Mouse (Mus musculus): ENCODE measurements around the gene Opalin. TPM values are rescaled to one million over a fixed set of nuclear protein-coding genes. Genes with fewer than 3 reads are reported as not detected.

Gene Opalin
- total RNA-seq, 2 experiments from 2014 or later = 3.8 to 6.9 TPM

DNA sequence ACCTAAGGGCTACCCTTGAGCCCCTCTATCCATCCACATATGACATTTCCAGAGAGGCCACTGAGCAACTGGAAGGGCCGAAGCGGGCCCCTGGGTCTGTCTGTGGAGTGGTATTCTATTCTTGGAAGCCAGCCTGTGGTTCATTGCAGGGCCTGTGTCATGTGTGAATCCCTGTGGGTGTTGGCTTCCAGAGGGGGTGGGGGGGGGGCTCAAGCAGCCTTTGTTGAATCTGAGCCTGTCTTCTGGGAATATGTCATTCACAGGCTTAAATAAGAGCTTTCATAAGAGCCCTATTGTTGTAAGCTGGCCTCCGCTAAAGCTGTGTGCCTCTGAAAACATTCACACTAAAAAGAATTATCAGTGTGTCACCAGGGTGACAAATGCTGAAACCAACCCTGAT is 4.7 kb upstream of the Opalin start:
- DNase-seq (ENCODE audit: low spot score in 2 of 2) = no peak

DNA sequence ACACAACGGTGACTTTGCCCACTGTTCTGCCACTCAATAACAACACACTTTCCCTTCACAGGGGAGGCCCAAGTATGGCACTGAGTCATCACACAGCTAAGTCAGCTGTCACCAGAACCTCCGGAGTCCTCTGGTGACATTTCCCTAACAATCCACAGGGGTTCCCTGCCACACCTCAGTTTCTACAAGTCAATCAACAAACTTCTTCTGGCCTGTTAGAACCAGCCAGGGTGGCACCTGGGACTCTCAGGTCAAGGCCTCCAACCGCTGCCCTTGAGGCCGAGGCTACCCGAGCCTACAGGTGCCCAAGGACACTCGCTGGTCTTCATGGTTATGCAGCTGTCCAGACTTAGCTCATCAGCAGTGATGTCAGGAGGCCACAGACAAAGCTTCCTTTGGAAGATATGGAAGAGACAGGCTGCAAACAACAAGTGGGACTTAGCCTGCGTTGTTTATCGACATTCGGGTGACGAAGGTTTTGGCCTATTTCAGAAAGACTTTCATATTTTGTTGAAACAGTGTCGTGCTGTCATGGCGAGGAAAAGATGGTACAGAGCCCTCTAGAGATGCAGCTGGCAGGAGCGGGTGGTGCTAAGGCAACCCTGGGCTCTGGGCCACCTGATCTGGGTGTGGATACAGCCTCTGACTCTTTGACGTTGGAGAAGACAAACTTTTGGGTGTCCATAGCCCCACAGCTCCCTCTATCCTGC is 3.0 kb downstream of the Opalin start:
- DNase-seq (ENCODE audit: low spot score in 2 of 2) = no peak

- DNase-seq (ENCODE audit: low spot score in 2 of 2) = peak; percentile 91 to 95
Measured at GRCm38 (mm10) chr19:41071500-41071899, 5.4 kb downstream of the Opalin start.

DNA sequence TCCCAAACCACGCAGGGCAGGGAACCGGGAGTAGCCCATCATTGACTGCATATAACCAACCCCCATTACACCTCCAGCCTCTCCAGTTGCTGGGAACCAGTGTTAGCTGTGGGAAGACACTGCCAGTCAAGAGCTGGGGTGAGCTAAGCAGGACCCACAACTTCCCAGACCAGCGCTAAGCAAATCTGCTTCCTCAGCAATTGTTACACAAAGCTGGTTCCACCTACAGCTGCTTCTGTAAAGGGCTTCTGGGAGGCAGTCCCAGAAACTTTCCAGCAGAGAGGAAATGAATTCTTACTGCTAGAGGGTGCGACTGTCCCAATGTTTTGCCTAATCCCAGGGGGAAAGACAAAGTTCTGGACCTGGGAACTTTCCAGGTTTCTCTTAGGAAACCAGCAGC is 22.2 kb downstream of the Opalin start:
- no peak for DNase-seq (ENCODE audit: low spot score in 2 of 2)

- DNase-seq (ENCODE audit: low spot score in 2 of 2) = no peak
Measured at GRCm38 (mm10) chr19:41053530-41053929, 23.4 kb downstream of the Opalin start.

- no peak for DNase-seq (ENCODE audit: low spot score in 2 of 2)
Measured at GRCm38 (mm10) chr19:41052247-41052646, 24.7 kb downstream of the Opalin start.

- no peak for DNase-seq (ENCODE audit: low spot score in 2 of 2)
Measured at GRCm38 (mm10) chr19:41051714-41052113, 25.2 kb downstream of the Opalin start.

GRCm38 (mm10) chr19:41048187-41048559 is 28.7 kb downstream of the Opalin start:
- DNase-seq (ENCODE audit: low spot score in 2 of 2) = no peak

DNA sequence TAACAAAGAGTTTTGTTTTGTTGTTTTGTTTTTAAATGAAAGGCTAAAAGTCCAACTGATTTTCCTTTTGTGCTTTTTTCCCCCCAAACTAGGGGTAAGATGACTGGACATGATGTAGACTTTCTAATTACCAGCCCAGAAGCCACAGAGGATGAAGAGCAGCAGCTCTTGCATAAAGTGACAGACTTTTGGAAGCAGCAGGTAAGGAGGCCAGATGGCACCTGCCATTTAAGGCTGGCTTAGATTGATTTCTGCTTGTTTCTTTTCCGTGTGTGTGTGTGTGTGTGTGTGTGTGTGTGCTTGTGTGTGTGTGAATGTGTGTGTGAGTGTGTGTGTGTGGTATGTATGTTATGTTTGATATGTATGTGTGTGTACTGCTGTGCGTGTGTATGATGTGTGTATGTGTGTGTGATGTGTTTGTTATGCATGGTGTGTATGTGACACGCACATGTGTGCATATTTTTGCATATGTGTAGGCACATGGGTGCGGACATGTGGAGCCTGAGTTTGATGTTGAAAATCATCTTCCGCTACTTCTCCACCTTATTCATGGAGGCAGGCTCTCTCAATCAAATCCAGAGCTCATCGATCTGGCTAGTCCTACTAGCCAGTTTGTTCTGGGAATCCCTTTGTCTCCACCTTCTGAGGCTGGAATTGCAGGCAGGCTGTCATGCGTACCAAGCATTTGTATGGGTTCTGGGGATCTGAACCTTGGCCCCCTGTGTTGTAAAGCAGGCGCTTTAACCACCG is 29.3 kb downstream of the Opalin start:
- peak in 1 of 2 experiments; percentile 9 for DNase-seq (ENCODE audit: low spot score in 2 of 2)

DNA sequence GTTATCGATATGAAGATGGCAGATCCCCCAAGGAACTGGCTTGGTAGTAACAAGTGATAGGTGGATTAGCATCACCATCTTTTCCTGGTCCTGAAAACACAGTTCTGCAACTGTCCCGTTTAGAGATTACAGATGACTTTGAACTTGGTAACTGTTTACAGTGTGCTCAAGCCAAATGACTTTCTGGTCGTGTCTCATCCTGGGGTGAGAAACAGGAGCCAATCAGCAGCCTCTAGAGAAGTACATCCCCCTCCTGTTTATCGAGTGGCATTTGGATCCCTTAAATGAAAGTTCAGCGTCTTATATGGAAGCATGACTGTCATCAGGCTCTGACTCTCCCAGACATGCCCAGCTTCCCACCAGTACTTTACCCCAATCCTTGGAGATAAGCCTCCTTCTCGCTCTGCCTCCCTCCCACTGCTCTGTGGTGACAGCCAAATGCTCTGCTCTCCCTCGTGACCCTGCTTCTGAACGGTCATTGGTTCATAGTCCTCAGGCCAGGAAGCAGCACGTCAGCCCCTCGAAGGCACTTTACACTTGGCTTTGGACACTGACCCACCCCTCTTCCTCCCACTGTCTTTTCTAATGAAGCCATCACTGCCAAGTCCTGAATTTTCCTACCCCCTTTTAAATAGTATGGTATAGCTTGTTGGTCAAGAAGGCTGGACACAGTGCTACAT is 31.7 kb downstream of the Opalin start:
- no peak for DNase-seq (ENCODE audit: low spot score in 2 of 2)

DNA sequence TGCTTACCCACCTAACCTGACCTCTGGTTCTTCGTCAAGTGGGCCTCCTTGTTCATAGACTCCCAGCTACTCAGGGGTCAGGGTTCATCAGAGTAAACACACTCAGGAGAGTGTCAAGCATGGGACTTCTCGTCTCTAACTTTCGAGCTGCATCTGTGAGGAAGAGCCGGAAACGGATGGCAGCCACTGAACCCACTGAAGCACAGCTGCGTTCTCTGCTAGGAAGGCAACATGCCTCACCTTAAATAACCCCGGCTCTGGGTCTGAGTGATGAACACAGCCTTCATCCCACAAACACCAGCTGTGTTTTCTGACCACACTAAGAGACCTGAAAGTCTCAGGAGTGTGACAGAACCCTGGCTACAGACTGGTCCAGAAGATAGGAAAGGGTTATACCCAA is 37.8 kb downstream of the Opalin start:
- DNase-seq (ENCODE audit: low spot score in 2 of 2) = no peak

GRCm38 (mm10) chr19:41035809-41036551 is 40.9 kb downstream of the Opalin start:
- no peak for DNase-seq (ENCODE audit: low spot score in 2 of 2)

- no peak for DNase-seq (ENCODE audit: low spot score in 2 of 2)
Measured at GRCm38 (mm10) chr19:41031869-41032268, 45.0 kb downstream of the Opalin start.

GRCm38 (mm10) chr19:41031009-41031408 is 45.9 kb downstream of the Opalin start:
- no peak for DNase-seq (ENCODE audit: low spot score in 2 of 2)

DNA sequence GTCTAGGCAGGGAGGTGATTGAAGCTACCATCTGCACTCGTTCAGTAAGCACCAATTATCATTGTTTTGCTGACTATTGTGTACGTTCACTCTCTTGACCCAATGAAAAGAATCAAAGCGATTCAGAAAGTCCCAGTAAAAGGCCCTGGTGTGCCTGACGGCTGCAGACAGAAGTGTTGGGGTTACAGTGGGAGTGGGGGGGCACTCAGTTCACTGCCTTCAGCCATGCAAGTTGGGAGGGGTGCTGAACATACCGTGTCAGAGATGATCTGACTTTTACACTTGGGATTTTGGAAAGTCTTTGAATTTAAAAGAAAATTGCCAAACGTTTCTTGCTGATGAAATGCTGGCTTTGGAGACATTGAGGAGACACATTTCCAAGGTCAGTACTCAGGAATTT is 46.8 kb downstream of the Opalin start:
- no peak for DNase-seq (ENCODE audit: low spot score in 2 of 2)

- no peak for DNase-seq (ENCODE audit: low spot score in 2 of 2)
Measured at GRCm38 (mm10) chr19:41029219-41029618, 47.7 kb downstream of the Opalin start, which contains the start of gene Dntt. Dntt (plus strand) TSS chr19:41029275.

- DNase-seq (ENCODE audit: low spot score in 2 of 2) = no peak
Measured at GRCm38 (mm10) chr19:41027601-41028000, 49.3 kb downstream of the Opalin start.

DNA sequence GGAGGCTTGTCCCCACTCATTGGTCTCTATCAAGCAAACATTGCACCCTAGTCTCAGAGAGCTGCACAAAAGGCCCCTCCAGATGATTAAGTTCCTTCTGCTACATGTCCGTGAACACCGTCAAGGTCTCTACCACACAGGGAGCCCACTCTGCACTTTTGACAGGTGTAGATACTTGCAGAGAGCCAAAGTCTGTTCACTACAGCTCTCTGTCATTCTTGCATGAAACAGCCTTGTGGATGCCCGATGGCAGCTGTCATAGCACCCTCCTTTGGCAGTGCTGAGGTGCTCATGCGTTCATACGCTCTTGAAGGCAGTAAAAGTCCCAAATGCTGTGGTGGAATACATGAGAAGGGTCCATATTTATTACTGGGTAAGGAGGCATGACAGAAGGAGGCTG is 49.9 kb downstream of the Opalin start:
- no peak for DNase-seq (ENCODE audit: low spot score in 2 of 2)

- DNase-seq (ENCODE audit: low spot score in 2 of 2) = no peak
Measured at GRCm38 (mm10) chr19:41026551-41026950, 50.4 kb downstream of the Opalin start.

DNA sequence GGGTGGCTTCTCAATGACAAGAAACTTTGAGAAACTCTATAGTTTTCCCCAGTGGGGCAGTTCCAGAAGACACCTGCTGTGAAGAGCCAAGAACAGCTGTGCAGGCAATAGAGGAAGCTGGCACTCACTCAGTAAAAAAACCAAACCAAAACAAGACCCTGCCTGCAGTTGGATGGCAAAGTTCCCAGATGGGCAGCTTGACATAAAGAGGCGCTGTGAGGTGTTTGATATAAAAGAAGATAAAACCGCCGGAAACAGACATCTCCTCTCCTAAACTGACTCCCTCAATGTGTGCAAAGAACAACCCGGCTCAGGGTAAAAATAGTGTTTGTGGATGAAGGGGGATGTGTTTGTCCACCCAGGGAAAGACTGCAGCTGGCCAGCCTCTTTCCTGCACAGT is 54.7 kb downstream of the Opalin start:
- DNase-seq (ENCODE audit: low spot score in 2 of 2) = peak in 1 of 2 experiments; percentile 26

DNA sequence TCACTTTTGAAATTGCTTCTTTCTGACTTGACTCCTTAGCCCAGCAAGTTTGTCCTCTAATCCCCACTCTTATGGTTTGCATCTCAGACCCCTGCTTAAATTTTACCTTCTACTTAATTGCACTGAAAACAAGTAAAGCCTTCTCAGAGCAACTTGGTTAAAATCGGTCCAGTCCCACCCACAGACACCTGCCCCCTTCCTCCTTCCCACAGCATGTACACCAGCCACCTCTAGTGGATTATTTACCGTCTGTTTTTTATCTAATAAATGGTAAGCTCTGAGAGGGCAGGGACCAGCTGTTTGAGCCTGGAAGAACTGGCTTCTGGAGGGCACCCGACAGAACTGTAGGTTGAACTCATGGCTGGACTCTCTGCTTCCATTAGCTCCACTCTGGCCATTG is 56.4 kb downstream of the Opalin start:
- DNase-seq (ENCODE audit: low spot score in 2 of 2) = no peak

Data from left cerebral cortex, adult 18-20 months (tissue).